Mouse (Mus musculus): ENCODE data around the gene Sbf2. TPM values are rescaled to one million over a fixed set of nuclear protein-coding genes. Genes with fewer than 3 reads are reported as not detected.

Sbf2 gene
- polyA plus RNA-seq, 1 experiment from 2014 or later: 41.3 TPM

DNA sequence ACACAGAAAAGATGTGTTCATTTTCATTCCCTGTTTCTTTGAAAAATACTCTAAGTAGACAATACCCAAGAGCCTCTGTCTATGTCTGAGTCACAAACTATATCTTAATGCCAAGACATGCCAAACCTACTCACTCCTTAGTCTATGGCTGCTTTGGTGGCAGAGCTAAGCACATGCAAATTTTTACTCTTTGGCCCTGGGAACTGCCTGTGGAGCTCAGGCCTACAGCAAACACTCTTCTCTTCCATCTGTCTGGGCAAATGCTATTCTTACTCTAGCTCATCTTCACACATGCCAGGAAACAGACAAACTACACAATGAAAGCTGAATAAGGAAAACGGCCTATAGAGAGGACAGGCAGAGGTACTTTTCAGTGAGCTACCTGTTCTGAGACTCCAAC, 253.2 kb downstream of the Sbf2 start:
- no peak for TF ChIP-seq CTCF (IDR thresholded peaks at IDR 0.05)
- POLR2A ChIA-PET: no interaction called here
- CTCF ChIA-PET: interaction anchor here (0.9 to 2.0 kb wide), 2 partner anchors 10 to 73 kb away, joined by 3 to 6 read pairs; no protein-coding TSS in a partner anchor
- in situ Hi-C loops (cut with MboI; ENCODE audit: low pct_unique_long_range_greater_than_20kb): no loop called here
- ATAC-seq: no peak
- H3K27me3 ChIP-seq: no peaks in the 10 kb centered on the region
- DNase-seq (ENCODE audit: low read depth, low spot score): no peak

DNA sequence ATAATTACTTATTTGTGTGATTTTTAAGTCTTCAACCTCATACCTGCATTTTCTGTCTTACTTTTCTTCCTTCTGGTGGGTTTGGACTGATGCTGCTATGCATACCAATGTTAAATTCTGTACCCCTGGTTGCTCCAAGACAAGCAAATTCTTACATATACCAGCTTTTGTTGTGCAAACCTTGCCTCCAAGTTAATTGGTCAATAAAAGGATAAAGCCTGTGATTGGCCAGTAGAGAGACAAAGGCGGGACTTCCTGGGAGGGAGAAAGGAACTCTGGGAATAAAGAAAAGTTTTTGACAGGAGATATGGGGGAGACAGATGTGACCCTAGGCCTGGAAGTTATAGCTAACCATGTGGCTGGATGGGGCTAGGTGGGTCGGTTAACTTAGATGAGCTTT, 255.3 kb downstream of the Sbf2 start:
- CTCF ChIA-PET: interaction anchor here (0.8 to 1.7 kb wide), 3 partner anchors 9 to 18 kb away, joined by 3 to 5 read pairs (median 3); no protein-coding TSS in a partner anchor
- in situ Hi-C loops (cut with MboI; ENCODE audit: low pct_unique_long_range_greater_than_20kb): no loop called here
- POLR2A ChIA-PET: no interaction called here
- DNase-seq (ENCODE audit: low read depth, low spot score): no peak
- no peaks in the 10 kb centered on the region for H3K27me3 ChIP-seq
- no peak for ATAC-seq
- TF ChIP-seq CTCF (IDR thresholded peaks at IDR 0.05): no peak

- POLR2A ChIA-PET: no interaction called here
- in situ Hi-C loops (cut with MboI; ENCODE audit: low pct_unique_long_range_greater_than_20kb): no loop called here
Measured at GRCm38 (mm10) chr7:110353971-110354370, 260.8 kb downstream of the Sbf2 start.

GRCm38 (mm10) chr7:110347250-110347649, 267.5 kb downstream of the Sbf2 start:
- CTCF ChIA-PET: interaction anchor here (1.5 to 2.5 kb wide), 2 partner anchors 10 to 24 kb away, joined by 3 to 12 read pairs; no protein-coding TSS in a partner anchor
- POLR2A ChIA-PET: no interaction called here
- TF ChIP-seq CTCF (IDR thresholded peaks at IDR 0.05): no peak
- DNase-seq (ENCODE audit: low read depth, low spot score): no peak
- H3K27me3 ChIP-seq: no peaks in the 10 kb centered on the region
- ATAC-seq: no peak
- in situ Hi-C loops (cut with MboI; ENCODE audit: low pct_unique_long_range_greater_than_20kb): no loop called here

More at GRCm38 (mm10) chr7:110353971-110354370, 260.8 kb downstream of the Sbf2 start:
- no peak for ATAC-seq
- CTCF ChIA-PET: no interaction called here
- DNase-seq (ENCODE audit: low read depth, low spot score): no peak
- TF ChIP-seq CTCF (IDR thresholded peaks at IDR 0.05): no peak
- no peaks in the 10 kb centered on the region for H3K27me3 ChIP-seq

GRCm38 (mm10) chr7:110337601-110338000, 277.1 kb downstream of the Sbf2 start:
- DNase-seq (ENCODE audit: low read depth, low spot score): peak; percentile 64
- no peak for TF ChIP-seq CTCF (IDR thresholded peaks at IDR 0.05)
- CTCF ChIA-PET: interaction anchor here (1.8 to 2.7 kb wide), 2 partner anchors 10 to 52 kb away, joined by 3 to 12 read pairs; no protein-coding TSS in a partner anchor
- H3K27me3 ChIP-seq: no peaks in the 10 kb centered on the region
- ATAC-seq: peak; percentile 87
- in situ Hi-C loops (cut with MboI; ENCODE audit: low pct_unique_long_range_greater_than_20kb): no loop called here
- POLR2A ChIA-PET: no interaction called here

GRCm38 (mm10) chr7:110325381-110326110, 289.2 kb downstream of the Sbf2 start:
- no peak for DNase-seq (ENCODE audit: low read depth, low spot score)
- POLR2A ChIA-PET: no interaction called here
- in situ Hi-C loops (cut with MboI; ENCODE audit: low pct_unique_long_range_greater_than_20kb): no loop called here

GRCm38 (mm10) chr7:110324852-110325251, 289.9 kb downstream of the Sbf2 start:
- no peaks in the 10 kb centered on the region for H3K27me3 ChIP-seq
- no peak for ATAC-seq
- no peak for TF ChIP-seq CTCF (IDR thresholded peaks at IDR 0.05)
- ChIA-PET POLR2A (no interaction called here), CTCF (interaction anchor here (1.3 kb wide), 1 partner anchor 10 kb away, joined by 3 read pairs; no protein-coding TSS in a partner anchor)
- DNase-seq (ENCODE audit: low read depth, low spot score): no peak
- in situ Hi-C loops (cut with MboI; ENCODE audit: low pct_unique_long_range_greater_than_20kb): no loop called here

More at GRCm38 (mm10) chr7:110325381-110326110, 289.2 kb downstream of the Sbf2 start:
- CTCF ChIA-PET: interaction anchor here (0.7 kb wide), 1 partner anchor 28 kb away, joined by 3 read pairs; no protein-coding TSS in a partner anchor
- H3K27me3 ChIP-seq: no peaks in the 10 kb centered on the region
- no peak for ATAC-seq
- no peak for TF ChIP-seq CTCF (IDR thresholded peaks at IDR 0.05)

DNA sequence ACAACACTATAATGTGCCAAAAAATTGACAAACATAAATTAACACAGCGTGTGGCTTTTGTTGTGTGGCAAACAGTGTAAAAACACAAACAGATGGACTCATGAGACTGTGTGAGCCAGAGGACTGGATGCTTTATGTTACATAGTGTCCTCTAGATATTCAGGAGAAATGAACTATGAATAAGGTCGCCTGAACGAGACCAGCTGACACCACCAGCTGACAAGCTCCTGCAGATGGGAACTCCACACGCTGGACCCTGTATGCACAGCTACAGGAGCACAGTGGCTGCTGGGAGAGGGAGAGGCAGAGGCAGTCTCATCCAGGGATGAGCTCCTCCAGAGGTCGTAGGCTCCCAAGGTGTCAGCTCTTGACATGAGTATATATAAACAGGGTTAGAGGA, 293.6 kb downstream of the Sbf2 start:
- in situ Hi-C loops (cut with MboI; ENCODE audit: low pct_unique_long_range_greater_than_20kb): no loop called here
- ChIA-PET POLR2A (no interaction called here), CTCF (interaction anchor here (0.9 kb wide), 1 partner anchor 8 kb away, joined by 3 read pairs; no protein-coding TSS in a partner anchor)
- DNase-seq (ENCODE audit: low read depth, low spot score): no peak
- ATAC-seq: no peak
- H3K27me3 ChIP-seq: no peaks in the 10 kb centered on the region
- no peak for TF ChIP-seq CTCF (IDR thresholded peaks at IDR 0.05)

DNA sequence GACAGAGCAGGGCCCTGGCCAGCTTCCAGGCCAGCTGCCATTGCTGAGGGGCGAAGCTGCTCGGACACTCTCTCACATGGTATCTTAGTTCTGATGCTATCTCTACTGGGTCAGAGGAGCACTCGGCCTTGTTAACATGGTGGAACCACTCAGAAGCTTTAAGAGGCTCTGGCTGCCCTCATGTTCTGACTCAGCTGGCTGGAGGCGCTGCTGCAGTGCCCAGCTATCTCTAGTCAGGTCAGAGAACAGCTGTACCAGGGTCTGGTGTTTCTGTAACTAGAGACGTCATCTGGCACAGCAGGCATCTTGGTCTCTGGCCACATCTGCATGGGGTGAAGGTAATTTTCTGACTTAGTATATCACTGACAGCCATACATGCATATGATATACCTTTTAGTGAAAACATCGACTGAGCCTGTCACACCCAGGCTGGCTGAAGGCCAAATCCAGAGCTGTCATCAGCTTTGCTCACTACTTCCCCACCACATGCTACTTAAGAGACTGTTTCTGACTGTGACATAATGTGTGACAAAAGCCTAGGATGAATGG, 295.7 kb downstream of the Sbf2 start:
- no peak for TF ChIP-seq CTCF (IDR thresholded peaks at IDR 0.05)
- H3K27me3 ChIP-seq: no peaks in the 10 kb centered on the region
- ChIA-PET POLR2A (interaction anchor here (1.0 kb wide), 1 partner anchor 35 kb away, joined by 3 read pairs; no protein-coding TSS in a partner anchor), CTCF (no interaction called here)
- ATAC-seq (no peak), DNase-seq (ENCODE audit: low read depth, low spot score) (no peak)
- in situ Hi-C loops (cut with MboI; ENCODE audit: low pct_unique_long_range_greater_than_20kb): no loop called here

DNA sequence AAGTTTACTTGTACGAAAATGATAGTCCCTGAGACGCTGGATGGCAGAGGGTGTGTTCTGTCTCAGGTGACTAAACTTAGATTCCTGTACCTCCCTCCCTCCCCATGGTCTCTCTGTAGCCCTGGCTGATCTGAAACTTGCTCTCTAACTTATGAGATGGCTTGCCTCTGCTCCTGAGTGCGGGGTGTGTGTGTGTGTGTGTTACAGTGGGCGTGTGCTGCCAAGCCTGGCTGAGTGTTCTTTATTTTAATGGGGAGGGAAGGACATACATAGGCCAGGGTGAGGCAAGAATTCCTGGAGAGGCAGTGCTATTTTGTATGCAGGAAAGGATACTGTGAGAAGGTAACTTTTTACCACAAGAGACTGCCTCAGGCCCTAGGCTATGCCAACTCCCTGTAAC, 297.3 kb downstream of the Sbf2 start:
- in situ Hi-C loops (cut with MboI; ENCODE audit: low pct_unique_long_range_greater_than_20kb): no loop called here
- no peaks in the 10 kb centered on the region for H3K27me3 ChIP-seq
- no peak for DNase-seq (ENCODE audit: low read depth, low spot score)
- no peak for TF ChIP-seq CTCF (IDR thresholded peaks at IDR 0.05)
- ChIA-PET CTCF (no interaction called here), POLR2A (no interaction called here)
- ATAC-seq: no peak

DNA sequence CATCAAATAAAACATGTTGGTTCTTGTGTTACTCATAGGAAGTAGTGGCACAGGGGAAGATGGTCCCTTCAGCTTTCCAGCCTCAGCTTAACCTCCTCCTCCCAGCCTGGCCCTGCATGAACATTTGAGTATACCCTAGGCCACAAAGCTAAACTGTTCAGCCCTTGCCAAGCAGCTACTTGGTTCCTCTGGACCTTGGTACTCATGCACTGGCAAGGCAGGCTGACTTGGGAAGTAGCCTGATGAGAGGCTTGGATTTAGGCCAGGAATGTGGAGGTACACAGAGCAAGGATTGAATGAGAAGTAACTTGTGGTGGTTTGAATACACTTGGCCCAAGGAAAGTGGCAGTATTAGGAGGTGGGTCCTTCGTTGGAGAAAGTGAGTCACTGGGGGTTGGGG, 299.4 kb downstream of the Sbf2 start:
- DNase-seq (ENCODE audit: low read depth, low spot score) (no peak), ATAC-seq (no peak)
- no peaks in the 10 kb centered on the region for H3K27me3 ChIP-seq
- POLR2A ChIA-PET: interaction anchor here (1.8 kb wide), 1 partner anchor 15 kb away, joined by 5 read pairs; no protein-coding TSS in a partner anchor
- TF ChIP-seq CTCF (IDR thresholded peaks at IDR 0.05): no peak
- in situ Hi-C loops (cut with MboI; ENCODE audit: low pct_unique_long_range_greater_than_20kb): no loop called here
- CTCF ChIA-PET: interaction anchor here (1.0 to 1.6 kb wide), 2 partner anchors 9 to 18 kb away, joined by 3 to 4 read pairs; no protein-coding TSS in a partner anchor
